Mouse (Mus musculus) ES-E14 (cell line): ENCODE results near the gene Fam193b.

Experiments used
- HCFC1 ChIP-seq: IDR thresholded peaks from 2 replicates; pipeline ENCODE4 v1.6.1; 2012; ENCODE audit warnings: low read length, inconsistent platforms, borderline replicate concordance; ENCODE audit not compliant: insufficient read depth
- MAFK ChIP-seq: IDR thresholded peaks from 2 replicates; pipeline ENCODE4 v1.6.1; 2014; ENCODE audit warnings: mild to moderate bottlenecking, low read depth, low read length, inconsistent platforms; ENCODE audit not compliant: insufficient read depth
- ZC3H11A ChIP-seq: IDR thresholded peaks from 2 replicates; pipeline ENCODE4 v1.6.1; 2012; ENCODE audit warnings: low read depth, mild to moderate bottlenecking, inconsistent platforms, low read length, borderline replicate concordance
- ZNF384 ChIP-seq: IDR thresholded peaks from 2 replicates; pipeline ENCODE4 v1.6.1; 2012; ENCODE audit warnings: low read depth, low read length, inconsistent platforms

GRCm38 (mm10) chr13:55613471-55613870 is 42.6 kb upstream of the Fam193b start:
- no peak for TF ChIP-seq ZC3H11A
- TF ChIP-seq MAFK = no peak
- TF ChIP-seq HCFC1 = no peak
- TF ChIP-seq ZNF384 = no peak
